Mouse (Mus musculus) left cerebral cortex, postnatal 36 days (tissue): Measurements from ENCODE around the gene Rln3. TPM values are rescaled to one million over a fixed set of nuclear protein-coding genes. Genes with fewer than 3 reads are reported as not detected.

ENCODE experiments used
- DNase-seq, 2 experiments: peaks; one replicate each; pipeline ENCODE4 v3.0.0; 2021 to 2022; ENCODE audit warnings: low spot score in 2 of 2, mixed read lengths in 1 of 2
- intact Hi-C: fragments of 180-260 bp; cut with DNase I; formaldehyde crosslinking; loops from one replicate; pipeline ENCODE4 v1.15.1; 2025
- total RNA-seq, 2 experiments: library from RNA; stranded (reverse); gene quantifications; 2 replicates each; pipeline ENCODE4 v1.2.3; 2021

Gene Rln3
- total RNA-seq, 2 experiments from 2014 or later: not detected

DNA sequence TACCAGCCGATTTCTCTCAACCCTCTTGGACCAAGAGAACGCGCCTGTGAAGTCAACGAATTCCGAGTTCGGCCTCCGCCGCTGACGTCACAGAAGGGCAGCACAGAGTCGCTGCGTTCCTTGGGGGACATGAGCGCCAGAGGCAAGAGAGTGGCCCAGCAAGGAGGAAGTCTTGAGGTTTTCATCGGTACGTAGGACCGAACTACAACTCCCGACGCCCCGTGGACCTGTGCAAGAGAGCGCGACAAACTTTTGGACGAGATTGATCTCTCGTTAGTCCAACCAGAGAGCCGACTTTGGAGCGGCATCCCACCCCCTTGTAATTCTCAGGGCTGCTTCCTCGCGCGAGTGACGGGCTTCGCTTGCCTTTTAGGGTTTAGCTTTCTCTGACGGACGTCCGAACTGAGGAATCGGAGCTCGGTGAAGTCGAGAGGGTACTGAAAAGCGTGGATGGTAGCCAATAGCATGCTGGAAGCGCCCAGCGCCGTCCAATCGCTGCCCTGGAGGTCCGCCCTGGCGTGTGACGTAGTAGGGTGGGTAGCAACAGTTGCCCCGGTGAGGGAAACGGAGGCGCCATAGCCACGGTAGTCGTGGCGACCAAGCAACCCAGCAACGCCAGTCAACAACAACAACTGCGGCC, 21.6 kb upstream of the Rln3 start, which contains the start of gene Rfx1:
TSS of gene Rfx1 (plus strand) at position 544 of the 640 bp plus-strand sequence.
- intact Hi-C loops: loop anchor here (5.0 kb wide), 1 partner anchor 54 kb away; the partner anchor contains the start of gene 2210011C24Rik
- DNase-seq: peak; percentile 99 to 100

DNA sequence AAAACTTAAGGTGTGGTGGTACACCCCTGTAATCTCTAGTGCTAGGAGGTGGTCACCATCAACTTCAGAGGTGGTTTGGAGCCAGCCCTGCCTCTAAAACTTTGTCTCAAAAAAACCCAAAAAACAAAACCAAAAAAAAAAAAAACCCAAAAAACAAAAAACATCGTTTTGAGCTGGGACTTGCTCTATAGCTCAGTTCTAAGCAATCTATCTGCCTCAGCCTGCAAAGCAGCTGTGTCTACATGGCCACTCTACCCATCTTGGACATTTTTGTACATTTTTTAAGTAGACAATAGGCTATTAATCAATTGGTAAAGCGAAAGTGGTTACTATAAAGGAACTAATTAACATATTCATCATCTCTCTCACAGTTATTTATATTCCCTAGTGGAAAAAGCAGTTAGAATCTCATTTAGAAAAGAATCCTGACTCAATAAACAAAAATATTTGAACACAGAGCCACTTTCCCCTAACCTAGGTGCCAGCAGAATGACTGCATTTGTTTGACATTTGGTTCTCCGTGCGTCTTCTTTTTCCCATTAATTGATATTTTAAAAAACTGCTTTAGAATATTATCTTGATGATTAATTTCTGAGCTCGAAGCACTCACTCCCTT, 20.8 kb upstream of the Rln3 start:
- intact Hi-C loops: loop anchor here (5.0 kb wide), 1 partner anchor 53 kb away; the partner anchor contains the start of gene 2210011C24Rik

DNA sequence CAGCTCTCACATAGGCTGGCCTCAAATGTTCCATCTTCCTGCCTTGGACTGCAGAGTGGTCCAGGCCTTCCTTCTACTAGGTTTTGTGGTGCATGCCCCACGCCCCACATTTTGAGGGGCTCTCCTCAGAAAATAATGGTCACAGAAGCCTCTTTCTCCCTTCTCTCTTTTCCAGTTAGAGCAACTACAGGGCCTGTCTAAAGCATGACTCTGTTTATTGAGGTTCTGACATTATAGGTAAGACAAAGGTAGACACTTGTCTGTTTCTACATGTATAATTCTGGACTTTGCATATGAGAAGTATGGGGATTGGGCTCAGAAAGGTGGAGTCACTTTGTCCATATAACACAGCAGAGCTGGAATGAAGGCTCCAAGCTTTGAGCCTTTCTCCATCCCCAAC, 20.2 kb upstream of the Rln3 start, which contains the start of gene Gm10643:
TSS of gene Gm10643 (minus strand) at position 101 of the 400 bp plus-strand sequence.
- intact Hi-C loops: loop anchor here (5.0 kb wide), 1 partner anchor 53 kb away; the partner anchor contains the start of gene 2210011C24Rik
- no peak for DNase-seq

More for the DNA sequence above, 20.8 kb upstream of the Rln3 start:
- DNase-seq: no peak

DNA sequence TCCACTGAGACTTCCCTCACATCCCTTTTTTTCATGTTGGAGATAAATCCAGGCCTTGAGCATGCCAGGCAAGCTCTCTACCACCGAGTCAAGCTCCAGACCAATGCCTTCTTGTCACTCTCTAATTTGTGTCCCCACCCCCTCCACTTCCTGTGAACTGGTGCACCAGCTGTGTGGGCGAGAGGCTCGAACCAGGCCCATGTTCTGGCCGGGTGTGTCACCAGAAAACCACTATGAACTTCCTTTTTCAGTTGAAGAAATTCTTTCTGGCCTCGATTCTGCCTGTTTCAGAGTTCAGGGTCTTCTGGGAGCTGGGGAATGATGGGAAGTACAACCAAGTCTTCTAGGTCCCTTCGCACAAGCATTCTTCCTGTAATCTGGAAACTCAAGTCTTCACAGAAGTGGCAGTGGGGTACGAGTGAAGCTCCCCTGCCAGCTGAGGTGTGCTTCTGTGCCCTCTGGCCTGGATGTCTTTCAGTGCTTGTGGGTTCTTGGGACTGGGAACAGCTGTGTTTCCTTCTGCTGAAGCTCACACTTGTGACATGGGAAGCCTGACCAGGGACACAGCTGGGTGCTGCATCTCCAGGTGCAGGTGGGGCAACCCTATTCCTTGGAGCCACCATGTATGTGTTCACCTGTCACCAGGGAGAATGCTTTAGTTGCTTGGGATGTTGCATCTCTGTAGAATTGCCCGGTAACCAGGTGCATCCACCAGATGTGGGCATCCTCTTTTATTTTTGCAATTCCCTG, 19.2 kb upstream of the Rln3 start:
- intact Hi-C loops: no loop called here

DNA sequence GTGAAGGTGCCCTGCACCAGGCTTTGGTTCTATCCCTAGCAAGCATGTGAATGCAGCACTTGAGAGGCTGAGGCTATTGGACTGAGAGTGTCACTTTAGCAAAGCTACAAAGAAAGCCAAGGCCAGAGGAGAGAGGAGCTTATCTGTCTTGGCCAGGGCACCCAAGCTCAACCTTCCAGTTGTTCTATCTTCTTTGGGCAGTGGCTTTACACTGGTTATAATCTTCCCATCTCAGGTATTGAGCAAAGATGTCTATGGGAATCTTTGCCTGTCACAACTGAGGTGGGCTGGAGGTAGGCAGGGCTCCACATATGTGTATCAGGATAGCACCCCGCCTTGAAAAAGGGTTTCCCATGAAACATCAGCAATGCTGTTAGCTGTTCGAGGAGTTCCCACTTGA, 15.4 kb upstream of the Rln3 start:
- no peak for DNase-seq
- intact Hi-C loops: no loop called here

More for the DNA sequence above, 19.2 kb upstream of the Rln3 start:
- DNase-seq: no peak

DNA sequence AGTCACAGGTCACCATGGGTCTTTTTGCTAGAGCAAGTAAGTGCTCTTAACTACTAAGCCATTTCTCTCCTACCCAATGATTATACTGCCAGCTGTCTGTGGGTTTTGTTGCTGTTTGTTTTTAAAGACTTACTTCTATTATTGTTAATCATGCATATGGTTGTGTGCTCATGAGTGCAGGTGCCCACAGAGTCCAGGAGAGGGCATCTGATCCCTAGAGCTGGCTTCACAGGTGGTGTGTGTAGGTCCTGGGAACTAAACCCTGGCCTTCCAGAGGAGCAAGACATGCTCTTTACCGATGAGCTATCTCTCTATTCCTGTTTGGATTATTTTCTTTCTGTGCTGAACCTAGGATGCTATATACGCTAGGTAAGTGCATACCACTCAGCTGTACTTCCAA, 14.4 kb upstream of the Rln3 start:
- intact Hi-C loops: no loop called here
- DNase-seq: no peak

DNA sequence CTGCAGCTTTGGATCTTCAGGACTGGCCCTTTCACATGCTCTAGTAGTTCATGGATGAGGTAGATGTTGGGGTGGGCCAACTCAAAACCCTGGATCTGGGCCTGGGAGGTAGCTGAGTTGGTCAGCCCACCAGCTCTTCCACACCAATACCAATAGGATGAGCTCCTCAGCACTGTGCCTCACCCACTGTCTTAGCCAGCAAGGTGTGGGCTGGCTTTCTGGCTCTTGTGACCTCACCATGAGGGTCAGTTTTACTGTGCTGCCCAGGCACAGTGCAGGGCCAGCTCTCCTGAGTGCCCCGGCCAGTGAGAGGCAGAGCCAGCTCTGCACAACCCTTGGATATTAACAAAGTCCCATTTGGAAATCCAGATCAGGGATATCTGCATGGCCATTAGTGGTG, 13.0 kb upstream of the Rln3 start:
- DNase-seq: no peak
- intact Hi-C loops: no loop called here

DNA sequence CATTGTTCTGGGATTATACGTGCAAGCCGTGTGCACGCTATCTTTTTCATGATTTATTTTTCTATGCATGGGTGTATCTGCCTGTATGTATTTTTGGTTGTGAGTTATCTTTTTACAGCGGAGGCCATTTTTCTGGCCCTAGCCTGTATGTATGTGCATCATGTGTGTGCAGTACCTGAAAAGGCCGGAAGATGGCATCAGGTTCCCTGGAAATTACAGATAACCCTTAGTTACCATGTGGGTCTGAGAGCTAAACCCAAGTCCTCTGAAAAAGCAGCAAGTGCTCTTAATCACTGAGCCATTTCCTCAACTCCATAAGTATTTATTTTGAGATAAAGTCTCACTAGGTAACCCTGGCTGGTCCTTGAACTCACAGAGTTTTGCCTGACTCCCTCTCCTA, 8.4 kb upstream of the Rln3 start:
- DNase-seq: no peak
- intact Hi-C loops: no loop called here

DNA sequence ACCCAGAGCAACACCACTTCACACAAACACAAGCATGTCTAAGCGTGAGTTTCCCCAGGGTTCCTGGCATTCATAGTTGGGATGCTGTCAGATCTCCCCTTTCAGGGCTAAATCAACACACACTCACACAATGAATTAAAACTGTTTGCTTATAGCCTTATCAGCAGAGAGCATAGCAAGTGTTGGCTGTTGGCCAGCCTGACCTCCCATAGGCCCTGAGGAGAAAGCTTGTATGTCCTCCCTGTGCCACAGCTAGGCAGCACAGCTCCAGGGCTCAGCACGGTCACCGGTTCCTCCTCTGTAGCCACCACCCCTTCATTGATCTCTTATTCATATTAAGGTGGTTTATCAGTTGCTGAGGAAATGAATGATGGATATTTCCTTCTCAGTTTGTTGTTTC, 7.9 kb upstream of the Rln3 start:
- intact Hi-C loops: no loop called here
- DNase-seq: no peak

DNA sequence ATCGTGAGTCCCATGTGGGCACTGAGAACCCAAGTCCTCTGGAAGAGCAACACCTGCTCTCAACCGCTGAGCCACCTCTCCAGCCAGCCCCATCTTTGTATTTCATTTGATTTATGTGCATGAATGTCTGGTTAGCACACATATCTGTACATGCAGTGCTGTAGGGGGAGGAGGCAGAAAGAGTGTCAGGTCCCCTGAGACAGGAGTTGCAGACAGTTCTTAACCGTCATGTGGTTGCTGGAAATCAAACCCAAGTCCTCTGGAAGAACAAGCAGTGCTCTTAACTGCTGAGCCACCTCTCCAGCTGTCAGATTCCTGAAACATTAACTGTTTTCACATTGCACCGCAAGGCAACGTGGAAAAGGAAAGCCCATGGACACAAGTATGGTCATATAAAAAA, 3.4 kb upstream of the Rln3 start:
- no peak for DNase-seq
- intact Hi-C loops: no loop called here

DNA sequence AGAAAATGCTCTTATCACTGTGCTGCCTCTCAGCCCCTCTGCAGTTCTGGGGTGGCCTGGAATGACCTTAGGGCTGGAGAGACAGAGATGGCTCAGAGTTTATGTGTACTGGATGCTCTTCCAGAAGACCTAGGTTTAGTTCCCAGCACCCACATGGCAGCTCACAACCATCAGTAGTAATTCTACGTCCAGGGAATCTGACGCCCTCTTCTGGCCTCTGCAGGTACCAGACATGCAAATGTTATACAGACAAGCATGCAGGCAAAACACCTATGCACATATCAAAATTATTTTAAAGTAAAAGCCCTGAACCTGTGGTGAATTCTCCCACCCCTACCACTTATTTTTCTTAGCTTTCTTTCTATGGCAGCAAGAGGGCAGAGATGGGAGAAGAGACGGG, 1.7 kb upstream of the Rln3 start:
- no peak for DNase-seq
- intact Hi-C loops: no loop called here

DNA sequence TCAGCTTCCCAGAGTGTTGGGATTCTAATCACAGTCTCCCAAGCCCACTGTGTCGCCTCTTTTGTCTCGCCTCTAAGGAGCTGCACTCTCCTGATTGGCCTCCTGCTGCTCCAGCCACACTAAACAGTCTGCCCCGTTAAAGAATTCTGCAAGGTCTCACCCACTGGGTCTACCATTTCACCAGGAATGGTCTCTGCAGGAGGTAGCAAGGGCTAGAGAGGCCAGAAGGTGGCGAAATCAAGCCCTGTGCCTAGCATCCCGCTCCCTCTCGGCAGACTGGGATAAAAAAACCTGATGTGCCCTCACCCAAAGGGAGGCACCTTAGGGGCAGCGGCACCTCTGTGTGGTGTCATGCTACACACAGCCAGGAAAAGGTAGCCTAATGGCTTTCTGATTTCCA, 697 bp downstream of the Rln3 start:
- intact Hi-C loops: no loop called here
- no peak for DNase-seq

DNA sequence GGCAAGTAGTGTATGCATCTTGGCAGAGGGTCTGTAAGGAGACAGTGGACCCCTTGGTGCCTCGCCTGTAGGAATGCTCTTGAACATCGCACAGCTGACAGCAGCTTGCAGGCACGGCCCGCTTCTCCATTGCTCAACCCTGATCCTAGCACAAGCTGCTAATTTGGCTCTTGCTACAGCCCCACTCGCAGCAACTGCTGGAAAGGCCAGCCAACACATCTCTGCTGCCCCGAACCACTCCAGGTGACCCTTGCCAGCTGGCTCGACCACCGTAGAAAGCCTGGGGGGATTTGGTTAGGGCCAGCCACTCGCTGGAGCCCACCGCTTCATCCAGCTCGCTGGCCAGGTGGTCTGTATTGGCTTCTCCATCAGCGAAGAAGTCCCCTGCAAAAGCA, 1.9 kb downstream of the Rln3 start:
- intact Hi-C loops: no loop called here
- no peak for DNase-seq

DNA sequence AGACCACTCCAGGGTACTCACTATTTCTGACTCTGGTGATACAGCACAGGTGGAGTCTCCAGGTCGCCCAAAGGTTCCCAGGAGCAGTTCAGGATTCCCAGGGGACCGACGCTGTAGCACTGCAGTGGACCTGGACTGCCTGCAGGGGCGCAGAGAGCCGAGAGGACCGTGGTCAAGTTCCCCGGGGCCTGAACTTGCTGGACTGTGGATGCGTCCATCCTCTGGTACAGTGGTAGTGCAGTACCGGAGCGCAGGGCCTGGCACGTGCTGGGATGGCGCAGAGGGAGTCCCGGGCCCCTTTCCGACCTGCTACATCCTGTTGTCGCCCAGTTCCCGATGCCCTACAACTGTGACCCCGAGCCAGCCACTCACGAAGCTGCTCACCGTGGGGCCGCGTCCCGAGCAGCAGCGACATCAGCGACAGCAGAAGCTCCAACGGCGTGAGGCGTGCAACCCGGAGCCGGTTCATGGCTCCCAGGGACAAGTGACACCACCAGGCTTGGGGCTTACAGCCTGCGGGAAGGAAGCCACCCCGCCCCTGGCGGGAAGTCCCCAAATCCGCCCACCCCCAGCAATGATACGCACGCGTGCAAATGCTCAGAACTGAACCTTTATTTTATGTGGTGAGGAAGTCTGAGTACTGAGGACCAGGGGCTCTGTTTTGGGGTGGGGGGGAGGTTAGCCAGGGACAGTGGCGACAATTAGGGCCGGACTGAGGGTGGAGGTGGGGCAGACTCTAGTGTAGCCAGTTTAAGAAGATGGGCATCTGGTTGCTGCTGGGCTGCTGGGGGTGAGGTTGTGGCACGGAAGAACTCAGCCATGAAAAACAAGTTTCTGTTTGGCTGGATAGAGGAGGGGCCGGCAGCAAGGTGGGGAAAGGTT, 2.5 kb downstream of the Rln3 start, which contains the start of gene Il27ra:
TSS of gene Il27ra (minus strand) at position 524 of the 882 bp plus-strand sequence.
- peak in 1 of 2 experiments; percentile 18 for DNase-seq
- intact Hi-C loops: no loop called here

DNA sequence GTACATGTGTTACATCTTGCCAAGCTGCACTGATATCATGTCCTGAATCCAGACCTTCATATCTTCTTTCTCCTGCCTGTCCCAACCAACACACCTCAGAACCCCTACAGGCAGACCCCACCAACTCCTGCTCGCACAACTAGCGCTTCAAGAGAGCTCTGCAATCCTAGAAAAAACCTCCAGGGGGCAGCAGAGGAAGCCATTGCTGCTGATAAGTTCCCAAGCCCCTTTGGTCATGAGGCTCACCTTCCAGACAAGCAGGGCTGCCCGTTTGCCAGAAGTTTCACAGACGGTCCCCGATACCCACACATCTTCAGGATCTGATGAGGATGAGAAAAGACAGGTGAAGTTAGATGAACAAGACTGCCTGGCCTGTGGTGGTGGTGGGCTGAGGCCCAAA, 5.8 kb downstream of the Rln3 start:
- peak; percentile 50 to 52 for DNase-seq
- intact Hi-C loops: loop anchor here (5.0 to 10.0 kb wide), 2 partner anchors 68 to 316 kb away; no protein-coding TSS in a partner anchor

DNA sequence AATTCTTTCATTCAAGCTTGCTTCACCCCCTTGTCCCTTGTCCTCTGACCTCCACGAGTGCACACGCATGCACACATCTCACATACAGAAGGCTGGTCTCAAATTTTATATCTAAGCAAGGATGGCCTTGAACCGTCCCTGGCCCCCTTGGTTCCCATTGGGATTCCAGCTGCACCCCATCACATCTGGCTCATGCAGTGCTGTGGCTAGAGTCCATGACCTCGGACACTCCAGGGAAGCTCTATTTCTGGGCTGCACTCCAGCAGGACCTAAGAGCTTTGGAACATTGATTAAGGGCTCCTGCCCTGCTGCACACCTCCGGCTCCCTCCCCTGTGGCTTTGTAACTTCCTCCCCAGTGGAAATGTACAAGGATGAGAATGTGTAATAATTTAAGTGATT, 6.8 kb downstream of the Rln3 start:
- intact Hi-C loops: loop anchor here (5.0 to 10.0 kb wide), 2 partner anchors 69 to 317 kb away; no protein-coding TSS in a partner anchor
- DNase-seq: no peak

DNA sequence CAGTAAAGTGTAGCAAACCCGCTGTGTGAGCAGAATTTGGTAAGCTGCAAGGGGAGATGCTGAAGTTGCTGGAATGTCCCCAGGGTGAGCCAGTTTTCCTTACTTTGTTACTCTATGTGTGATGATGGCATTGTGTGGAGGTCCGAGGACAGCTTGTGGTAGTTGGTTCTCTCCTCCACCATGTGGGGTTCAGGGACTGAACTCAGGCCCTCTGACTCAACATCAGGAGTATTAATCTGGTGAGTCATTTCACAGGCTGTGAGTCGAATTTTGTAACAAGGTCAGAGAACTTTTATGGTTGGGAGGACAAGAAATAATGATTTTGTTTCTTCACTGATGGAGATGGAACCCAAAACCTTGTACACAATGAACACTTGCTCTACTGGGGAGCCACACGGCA, 12.0 kb downstream of the Rln3 start:
- intact Hi-C loops: loop anchor here (10.0 kb wide), 1 partner anchor 322 kb away; no protein-coding TSS in a partner anchor
- no peak for DNase-seq

DNA sequence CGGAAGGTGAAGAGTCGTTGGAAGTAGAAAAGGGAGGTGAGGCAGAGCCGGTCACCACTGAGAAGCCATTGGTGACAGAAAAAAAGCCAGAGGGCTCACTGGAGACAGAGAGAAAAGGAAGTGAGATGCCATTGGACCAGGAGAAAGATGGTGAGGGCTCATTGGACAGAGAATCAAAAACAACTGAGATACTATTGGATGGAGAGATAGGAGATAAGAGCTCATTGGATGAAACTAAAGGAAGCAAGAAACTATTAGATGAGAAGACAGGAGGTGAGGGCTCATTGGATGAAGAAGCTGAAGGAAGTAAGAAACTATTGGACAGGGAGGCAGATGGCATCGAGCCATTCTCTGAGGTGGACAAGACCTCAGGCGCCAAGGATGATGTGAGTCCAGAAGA, 15.5 kb downstream of the Rln3 start:
- no peak for DNase-seq
- intact Hi-C loops: no loop called here

DNA sequence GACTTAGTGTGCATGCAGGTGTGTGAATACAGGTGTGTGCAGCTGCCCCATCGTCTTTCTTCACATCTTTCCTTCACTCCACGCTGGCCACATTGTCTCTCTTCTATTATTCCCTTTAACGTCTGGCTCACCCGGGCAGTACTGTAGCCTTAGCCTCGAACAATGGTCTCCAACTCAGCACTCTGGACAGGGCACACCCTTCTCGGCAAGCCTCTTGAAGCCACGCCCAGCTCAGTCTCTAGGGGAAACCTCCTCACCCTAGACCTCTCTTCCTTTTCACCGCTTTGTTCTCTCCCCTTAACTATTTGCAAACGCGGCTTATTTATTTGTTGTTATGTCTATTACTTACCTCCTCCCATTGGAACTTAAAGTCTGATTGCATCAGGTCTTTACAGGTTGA, 17.4 kb downstream of the Rln3 start:
- intact Hi-C loops: no loop called here
- no peak for DNase-seq
